Mouse (Mus musculus) MEL-GATA-1-ER (cell line): ENCODE data around the gene Ebp.

Source experiments
- DNase-seq: peaks from one replicate; pipeline ENCODE4 v3.0.0-alpha.2; 2012; ENCODE audit warnings: low read depth; ENCODE audit errors: extremely low read depth

The Ebp gene

GRCm38 (mm10) chrX:8193419-8193723 lies at the start of gene Ebp:
Gene Ebp (minus strand): TSS chrX:8193512.
- DNase-seq = no peak

GRCm38 (mm10) chrX:8238804-8239395 lies 45.6 kb upstream of the Ebp start:
- no peak for DNase-seq

GRCm38 (mm10) chrX:8236704-8237103 lies 43.4 kb upstream of the Ebp start:
- no peak for DNase-seq

- DNase-seq = no peak
Observed at GRCm38 (mm10) chrX:8233602-8234001, 40.3 kb upstream of the Ebp start.

GRCm38 (mm10) chrX:8230272-8230671 lies 37.0 kb upstream of the Ebp start:
- DNase-seq = peak; percentile 49

GRCm38 (mm10) chrX:8223473-8223872 lies 30.2 kb upstream of the Ebp start:
- DNase-seq = no peak

- DNase-seq = no peak
Observed at GRCm38 (mm10) chrX:8222678-8223421, 29.5 kb upstream of the Ebp start.

- DNase-seq = no peak
Observed at GRCm38 (mm10) chrX:8222296-8222677, 29.0 kb upstream of the Ebp start.

- DNase-seq = no peak
Observed at GRCm38 (mm10) chrX:8219651-8220050, 26.3 kb upstream of the Ebp start.

GRCm38 (mm10) chrX:8218114-8218513 lies 24.8 kb upstream of the Ebp start:
- no peak for DNase-seq

- no peak for DNase-seq
Observed at GRCm38 (mm10) chrX:8217383-8217782, 24.1 kb upstream of the Ebp start.

GRCm38 (mm10) chrX:8211490-8212207 lies 18.3 kb upstream of the Ebp start:
- no peak for DNase-seq

GRCm38 (mm10) chrX:8209720-8210119 lies 16.4 kb upstream of the Ebp start:
- no peak for DNase-seq

- peak; percentile 42 for DNase-seq
Observed at GRCm38 (mm10) chrX:8207224-8207623, 13.9 kb upstream of the Ebp start.

GRCm38 (mm10) chrX:8206694-8207197 lies 13.4 kb upstream of the Ebp start:
- no peak for DNase-seq

- DNase-seq = peak; percentile 71
Observed at GRCm38 (mm10) chrX:8206015-8206693, 12.8 kb upstream of the Ebp start, which contains the start of gene Porcn. Gene Porcn (minus strand): TSS chrX:8206525.

GRCm38 (mm10) chrX:8205551-8205950 lies 12.2 kb upstream of the Ebp start:
- DNase-seq = no peak

GRCm38 (mm10) chrX:8205088-8205487 lies 11.8 kb upstream of the Ebp start:
- no peak for DNase-seq

GRCm38 (mm10) chrX:8204076-8204475 lies 10.8 kb upstream of the Ebp start:
- DNase-seq = no peak

GRCm38 (mm10) chrX:8203105-8203504 lies 9.8 kb upstream of the Ebp start:
- DNase-seq = no peak

GRCm38 (mm10) chrX:8192640-8193418 lies 483 bp downstream of the Ebp start:
- peak; percentile 93 for DNase-seq
